Mouse (Mus musculus) liver, embryonic 16.5 days (tissue): Measurements from ENCODE around the gene Btn2a2. TPM values are rescaled to one million over a fixed set of nuclear protein-coding genes. Genes with fewer than 3 reads are reported as not detected.
A peak's percentile ranks its signal among the peaks of the same experiment; 100 is the strongest.

Experiments used
- ATAC-seq: fragments of 200-750 bp; cut with Nextera tagmentation; 2 replicates; pipeline ENCODE4 v1.8.0; 2017; ENCODE audit warnings: low read depth, mild to moderate bottlenecking, moderate number of reproducible peaks, moderate library complexity
- H3K27ac ChIP-seq: fragments of 300-500 bp; sonication (generic); 2 replicates; pipeline ENCODE4 v1.5.1; 2014; ENCODE audit warnings: mild to moderate bottlenecking, low read length
- H3K27me3 ChIP-seq: fragments of 300-500 bp; sonication (generic); 2 replicates; pipeline ENCODE4 v1.6.1; 2014; ENCODE audit warnings: low read depth, low read length, mixed read lengths; ENCODE audit not compliant: control insufficient read depth, insufficient read depth
- H3K36me3 ChIP-seq: fragments of 300-500 bp; sonication (generic); 2 replicates; pipeline ENCODE4 v1.6.1; 2014; ENCODE audit warnings: mild to moderate bottlenecking; ENCODE audit not compliant: control insufficient read depth, insufficient read depth
- H3K4me1 ChIP-seq: fragments of 300-500 bp; sonication (generic); 2 replicates; pipeline ENCODE4 v1.6.1; 2014; ENCODE audit warnings: low read depth, low read length, mixed read lengths; ENCODE audit not compliant: control insufficient read depth
- H3K4me2 ChIP-seq: fragments of 300-500 bp; sonication (generic); 2 replicates; pipeline ENCODE4 v1.6.1; 2014; ENCODE audit warnings: low read depth, low read length, mixed read lengths
- H3K4me3 ChIP-seq: fragments of 300-500 bp; sonication (generic); 2 replicates; pipeline ENCODE4 v1.5.1; 2014; ENCODE audit warnings: low read depth, mild to moderate bottlenecking, low read length
- H3K9ac ChIP-seq: fragments of 300-500 bp; sonication (generic); 2 replicates; pipeline ENCODE4 v1.6.1; 2014; ENCODE audit warnings: low read depth, low read length
- H3K9me3 ChIP-seq: fragments of 300-500 bp; sonication (generic); replicated peaks from 2 replicates; pipeline ENCODE4 v1.6.1; 2016; ENCODE audit warnings: low read length; ENCODE audit not compliant: control insufficient read depth
- WGBS: fragments of 180-500 bp; shearing (Covaris S2); extraction: QIAGEN DNeasy Blood & Tissue Kit; methylation state at CpG from one replicate; pipeline ENCODE4 v1.1.7; 2014; ENCODE audit not compliant: insufficient replicate concordance; 5-methylcytosine and 5-hydroxymethylcytosine counted together
- polyA plus RNA-seq: library from polyadenylated mRNA; unstranded; fragments of >200 nt; fragmentation: Nextera tagmentation; extraction: Ambion mirVana; gene quantifications from 2 replicates; pipeline ENCODE4 v1.2.1, GENCODE M21; 2015

Btn2a2 gene
- polyA plus RNA-seq, 1 experiment from 2014 or later, result not detected

DNA sequence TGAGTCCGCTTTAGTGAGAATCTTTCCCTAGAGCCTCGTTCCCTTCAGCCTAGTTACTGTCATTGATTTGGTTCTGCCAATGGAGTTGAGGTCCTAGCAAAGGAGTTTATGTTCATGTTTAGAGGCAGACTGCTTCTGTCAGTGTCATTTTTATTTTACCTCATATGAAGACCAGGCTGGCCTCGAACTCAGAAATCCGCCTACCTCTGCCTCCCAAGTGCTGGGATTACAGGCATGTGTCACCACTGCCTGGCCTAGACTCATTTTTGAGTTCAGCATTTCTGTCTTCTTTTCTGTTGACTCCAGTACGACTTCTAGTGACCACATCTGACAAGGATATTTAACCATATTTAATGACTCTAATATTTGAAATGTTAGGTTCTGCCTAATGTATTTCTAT, 26.6 kb upstream of the Btn2a2 start:
- ATAC-seq, result no peak
- H3K4me2 ChIP-seq, result no peak overlapping the region
- WGBS, result 60% methylated on average over 5 of the region's 5 CpGs

DNA sequence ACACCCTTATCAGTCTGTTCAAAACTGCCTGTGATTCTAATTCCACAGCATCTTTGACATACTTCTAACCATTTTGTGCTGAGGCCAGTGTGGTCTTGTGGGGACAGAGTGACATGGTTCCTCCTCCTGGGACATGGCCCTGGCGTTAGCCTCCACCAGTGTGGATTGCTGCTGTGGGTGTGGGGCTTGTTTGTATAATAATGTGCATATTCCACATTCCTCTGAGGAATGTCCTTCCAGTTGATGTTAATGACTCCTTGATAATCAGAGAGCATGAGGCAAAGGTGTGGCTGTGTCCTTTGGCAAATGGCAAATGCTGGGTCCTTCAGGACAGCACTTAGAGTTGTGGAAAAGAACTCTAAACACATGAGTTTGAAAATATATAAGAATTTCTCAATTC, 24.9 kb upstream of the Btn2a2 start:
- peaks cover 7% of the 10 kb centered on the region for H3K4me1 ChIP-seq
- H3K36me3 ChIP-seq, result no peaks in the 10 kb centered on the region
- no peak overlapping the region for H3K4me2 ChIP-seq
- H3K27ac ChIP-seq, result no peak overlapping the region
- no peaks in the 10 kb centered on the region for H3K27me3 ChIP-seq
- ATAC-seq, result no peak
- no peaks in the 10 kb centered on the region for H3K9me3 ChIP-seq
- WGBS, result 90% methylated on average over 1 of the region's 1 CpGs
- no peak overlapping the region for H3K9ac ChIP-seq
- no peak overlapping the region for H3K4me3 ChIP-seq

More for the DNA sequence above, 26.6 kb upstream of the Btn2a2 start:
- Histone ChIP-seq H3K27ac (no peak overlapping the region), H3K9me3 (no peaks in the 10 kb centered on the region), H3K27me3 (no peaks in the 10 kb centered on the region), H3K9ac (no peak overlapping the region), H3K36me3 (no peaks in the 10 kb centered on the region), H3K4me1 (peaks cover 15% of the 10 kb centered on the region), H3K4me3 (no peak overlapping the region)

DNA sequence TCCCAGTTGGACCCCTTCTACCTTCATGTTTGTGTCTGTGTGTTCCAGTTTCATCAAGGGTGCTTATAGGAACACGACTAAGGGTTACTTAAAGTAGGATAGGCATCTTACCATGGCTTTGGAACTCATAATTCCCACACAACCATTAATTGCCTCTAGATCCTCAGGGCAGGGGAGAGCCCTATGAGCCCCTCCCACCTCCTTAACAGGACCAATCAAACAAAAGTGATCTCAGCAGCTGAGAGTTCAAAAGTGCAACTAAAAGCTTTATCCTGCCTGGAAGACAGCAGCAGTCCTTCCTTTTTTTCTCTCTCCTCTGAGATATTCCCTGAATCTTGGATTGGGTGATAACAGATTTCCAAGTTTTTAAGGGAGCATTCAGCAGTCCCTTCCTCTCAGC, 21.5 kb upstream of the Btn2a2 start:
- ATAC-seq, result no peak
- H3K4me2 ChIP-seq, result no peak overlapping the region
- no peaks in the 10 kb centered on the region for H3K27me3 ChIP-seq
- H3K9ac ChIP-seq, result no peak overlapping the region
- no peaks in the 10 kb centered on the region for H3K36me3 ChIP-seq
- WGBS, result 36% methylated on average over 1 of the region's 1 CpGs
- H3K4me3 ChIP-seq, result no peak overlapping the region
- H3K4me1 ChIP-seq, result peaks cover 22% of the 10 kb centered on the region
- H3K9me3 ChIP-seq, result no peaks in the 10 kb centered on the region
- no peak overlapping the region for H3K27ac ChIP-seq

DNA sequence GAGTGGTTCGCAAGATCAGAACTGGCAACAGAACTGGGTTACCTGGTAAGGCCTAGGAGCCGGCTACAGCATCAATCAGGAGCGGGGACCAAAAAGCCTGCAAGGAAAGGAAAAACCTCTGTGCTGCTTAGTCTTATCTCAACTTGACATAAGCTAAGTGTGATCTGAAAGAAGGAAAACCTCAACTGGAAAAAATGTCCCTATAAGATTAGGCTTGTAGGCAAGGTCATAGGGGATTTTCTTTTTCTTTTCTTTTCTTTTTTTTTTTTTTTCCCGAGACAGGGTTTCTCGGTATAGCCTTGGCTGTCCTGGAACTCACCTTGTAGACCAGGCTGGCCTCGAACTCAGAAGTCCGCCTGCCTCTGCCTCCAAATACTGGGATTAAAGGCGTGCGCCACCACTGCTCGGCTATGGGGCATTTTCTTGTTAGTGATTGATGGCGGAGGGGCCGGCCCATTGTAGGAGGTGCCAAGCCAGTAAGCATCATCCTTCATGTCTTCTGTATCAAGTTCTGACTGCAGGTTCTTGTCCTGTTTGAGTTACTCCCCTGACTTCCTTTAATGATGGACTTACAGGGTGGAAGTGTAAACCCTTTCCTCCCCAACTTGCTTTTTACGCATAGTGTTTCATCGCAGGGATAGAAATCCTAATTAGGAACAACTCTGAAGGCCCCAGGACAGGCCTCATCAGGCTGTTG, 18.3 kb upstream of the Btn2a2 start:
- WGBS, result 13% methylated on average over 14 of the region's 14 CpGs
- Histone ChIP-seq H3K4me1 (peaks cover 38% of the 10 kb centered on the region), H3K9ac (no peak overlapping the region), H3K4me3 (peak overlapping the region; percentile 59), H3K27me3 (no peaks in the 10 kb centered on the region), H3K9me3 (no peaks in the 10 kb centered on the region), H3K36me3 (no peaks in the 10 kb centered on the region), H3K27ac (0 out of 2 replicates have a peak overlapping the region, but pooled peaks have one; percentile 14), H3K4me2 (peak overlapping the region; percentile 73)
- 0 out of 2 replicates have a peak, but pooled peaks have one; percentile 40 for ATAC-seq

DNA sequence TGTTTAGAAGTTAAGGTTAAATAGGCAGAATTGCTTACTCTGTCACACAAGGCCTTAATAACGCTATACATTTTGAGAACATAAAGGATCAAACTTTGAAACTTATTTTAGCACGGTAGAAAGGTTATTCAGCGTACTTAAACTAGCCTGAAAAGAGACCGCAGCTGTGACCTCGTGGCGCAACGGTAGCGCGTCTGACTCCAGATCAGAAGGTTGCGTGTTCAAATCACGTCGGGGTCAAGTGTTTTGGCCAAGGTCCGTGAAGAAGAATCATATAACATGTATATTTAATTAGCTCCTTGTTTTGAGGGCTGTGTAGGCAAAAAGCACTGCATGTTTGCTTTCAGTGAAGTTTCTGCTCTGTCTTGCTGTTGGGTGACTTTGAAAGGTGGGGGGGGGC, 17.7 kb upstream of the Btn2a2 start:
- no peaks in the 10 kb centered on the region for H3K36me3 ChIP-seq
- no peak overlapping the region for H3K27ac ChIP-seq
- no peaks in the 10 kb centered on the region for H3K27me3 ChIP-seq
- peaks cover 43% of the 10 kb centered on the region for H3K4me1 ChIP-seq
- whole genome bisulfite sequencing, result 1% methylated on average over 13 of the region's 13 CpGs
- H3K4me2 ChIP-seq, result peak overlapping the region; percentile 73
- peak; percentile 69 for ATAC-seq
- H3K9me3 ChIP-seq, result no peaks in the 10 kb centered on the region
- peak overlapping the region; percentile 66 for H3K9ac ChIP-seq
- peak overlapping the region; percentile 59 for H3K4me3 ChIP-seq

DNA sequence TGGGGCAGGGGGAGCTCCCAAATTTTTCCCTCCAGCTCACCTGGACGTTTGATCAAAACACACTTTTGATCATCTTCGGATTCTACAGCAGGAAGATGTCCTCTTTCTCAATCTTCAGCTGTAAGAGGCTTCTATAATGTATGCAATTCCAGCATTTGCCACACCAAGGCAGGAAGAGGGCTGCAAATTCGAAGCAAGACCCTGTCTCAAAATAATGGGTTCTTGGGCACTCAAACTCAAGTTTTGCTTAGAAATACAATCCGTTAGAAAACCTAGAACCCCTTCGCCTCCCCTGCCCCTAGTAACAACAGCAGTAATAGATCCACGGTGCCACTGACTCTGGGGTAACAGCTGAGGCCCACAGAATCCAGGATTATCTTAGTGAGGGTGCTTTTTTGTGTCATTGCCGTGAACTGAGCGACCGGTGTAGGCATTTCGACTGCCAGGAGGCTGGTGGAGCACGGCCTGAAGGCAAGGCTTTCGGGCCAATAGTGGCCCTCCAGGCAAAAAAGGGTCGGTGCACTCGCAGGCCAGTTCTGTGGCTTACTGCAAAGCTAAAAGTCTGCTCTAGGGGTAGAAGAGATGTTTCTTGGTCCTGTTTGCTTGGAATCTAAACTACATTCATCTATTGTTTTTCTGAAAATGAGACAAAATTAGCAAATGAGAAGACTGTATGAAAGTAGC, 17.1 kb upstream of the Btn2a2 start:
- Histone ChIP-seq H3K4me3 (peak overlapping the region; percentile 59), H3K4me1 (peaks cover 43% of the 10 kb centered on the region), H3K27me3 (no peaks in the 10 kb centered on the region), H3K27ac (peak overlapping the region; percentile 43; the same call in 1 of the 2 replicates), H3K4me2 (peak overlapping the region; percentile 73), H3K9ac (peak overlapping the region; percentile 66), H3K9me3 (no peaks in the 10 kb centered on the region), H3K36me3 (no peaks in the 10 kb centered on the region)
- ATAC-seq, result peak; percentile 45
- 4% methylated on average over 14 of the region's 14 CpGs for WGBS

DNA sequence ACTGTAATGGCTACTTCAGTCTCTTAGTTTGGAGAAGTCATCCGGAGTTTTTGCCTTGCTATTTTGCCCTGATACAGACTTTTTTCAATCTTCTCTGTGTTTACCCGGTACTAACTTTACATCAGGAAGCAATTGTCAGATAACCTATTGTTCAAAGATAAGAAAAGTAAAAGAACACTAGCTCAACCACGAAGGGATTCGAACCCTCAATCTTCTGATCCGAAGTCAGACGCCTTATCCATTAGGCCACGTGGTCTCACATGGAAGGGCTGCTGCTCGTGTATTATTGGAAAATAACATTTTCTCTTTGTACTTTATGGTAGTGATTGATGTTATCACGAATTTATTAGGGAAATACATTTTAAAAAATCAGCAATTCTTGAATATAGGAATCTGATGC, 15.1 kb upstream of the Btn2a2 start:
- Histone ChIP-seq H3K4me1 (peaks cover 49% of the 10 kb centered on the region), H3K4me3 (no peak overlapping the region), H3K9ac (no peak overlapping the region)

DNA sequence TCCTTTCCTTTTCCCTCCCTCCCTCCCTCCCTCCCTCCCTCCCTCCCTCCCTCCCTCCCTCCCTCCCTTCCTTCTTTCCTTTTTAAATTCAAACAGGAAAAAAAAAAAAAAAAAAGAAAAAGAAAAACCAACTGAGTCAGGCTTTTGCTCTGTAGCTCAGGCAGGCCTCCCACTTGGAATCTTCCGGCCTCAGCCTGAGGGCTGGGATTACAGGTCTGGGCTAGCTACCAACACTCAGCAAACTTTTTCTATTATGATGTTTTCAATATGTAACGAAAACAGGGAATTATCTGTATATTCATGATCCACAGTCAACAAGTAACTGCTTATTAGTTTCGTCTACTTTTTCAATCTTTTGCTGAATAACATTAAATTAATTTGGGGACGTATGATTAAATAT, 14.3 kb upstream of the Btn2a2 start:
- 70% methylated on average over 4 of the region's 4 CpGs for WGBS
- no peak for ATAC-seq
- no peak overlapping the region for H3K9ac ChIP-seq

More for the DNA sequence above, 15.1 kb upstream of the Btn2a2 start:
- Histone ChIP-seq H3K9me3 (no peaks in the 10 kb centered on the region), H3K4me2 (peak overlapping the region; percentile 18; the same call in 1 of the 2 replicates), H3K27ac (no peak overlapping the region), H3K36me3 (no peaks in the 10 kb centered on the region), H3K27me3 (no peaks in the 10 kb centered on the region)
- under 1% methylated on average over 9 of the region's 9 CpGs for WGBS
- ATAC-seq, result no peak

DNA sequence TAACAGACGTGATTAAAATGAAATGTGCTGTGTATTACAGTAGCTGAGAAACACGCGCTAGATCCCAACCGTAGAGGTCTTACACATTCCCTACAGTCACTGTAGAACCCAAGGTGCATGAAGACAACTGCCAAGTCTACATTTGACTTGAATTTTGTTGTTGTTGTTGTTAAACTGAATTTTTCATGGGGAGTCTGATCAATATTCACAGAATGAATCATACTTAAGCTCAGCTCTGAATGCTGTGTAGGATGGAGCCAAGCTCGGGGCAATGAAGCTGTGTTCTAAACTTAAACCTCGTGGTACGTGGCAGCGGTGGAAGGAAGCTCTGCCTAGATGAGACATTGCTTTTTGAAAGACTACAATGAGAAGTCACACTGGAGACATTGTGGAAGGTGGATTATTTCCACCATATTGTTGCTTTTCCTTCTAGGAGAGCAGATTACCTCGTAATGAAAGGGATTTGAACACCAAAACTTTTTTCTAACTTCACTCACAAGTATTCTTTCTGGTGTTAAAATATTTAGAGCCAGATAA, 13.4 kb upstream of the Btn2a2 start:
- no peaks in the 10 kb centered on the region for H3K36me3 ChIP-seq
- H3K27me3 ChIP-seq, result no peaks in the 10 kb centered on the region
- 26% methylated on average over 9 of the region's 9 CpGs for WGBS
- H3K4me2 ChIP-seq, result peak overlapping the region; percentile 56
- peaks cover 50% of the 10 kb centered on the region for H3K4me1 ChIP-seq
- H3K27ac ChIP-seq, result no peak overlapping the region
- ATAC-seq, result no peak
- H3K9ac ChIP-seq, result peak overlapping the region; percentile 23
- H3K9me3 ChIP-seq, result no peaks in the 10 kb centered on the region
- H3K4me3 ChIP-seq, result peak overlapping the region; percentile 26

More for the DNA sequence above, 14.3 kb upstream of the Btn2a2 start:
- no peaks in the 10 kb centered on the region for H3K36me3 ChIP-seq
- no peak overlapping the region for H3K27ac ChIP-seq
- H3K27me3 ChIP-seq, result no peaks in the 10 kb centered on the region
- peaks cover 54% of the 10 kb centered on the region for H3K4me1 ChIP-seq
- H3K4me2 ChIP-seq, result no peak overlapping the region
- H3K4me3 ChIP-seq, result no peak overlapping the region
- H3K9me3 ChIP-seq, result no peaks in the 10 kb centered on the region
